Mouse (Mus musculus) myocyte (in vitro differentiated cells): ENCODE measurements around the gene Negr1. TPM values are rescaled to one million over a fixed set of nuclear protein-coding genes. Genes with fewer than 3 reads are reported as not detected.

ENCODE experiments used
- H3K27me3 ChIP-seq: one replicate; pipeline ENCODE4 v1.6.1; 2011; ENCODE audit not compliant: control insufficient read depth, insufficient read depth, insufficient read length
- H3K36me3 ChIP-seq: one replicate; pipeline ENCODE4 v1.6.1; 2011; ENCODE audit not compliant: control insufficient read depth, insufficient read depth
- H3K4me2 ChIP-seq: one replicate; pipeline ENCODE4 v1.6.1; 2011; ENCODE audit warnings: low read depth, control low read depth
- H3K4me3 ChIP-seq: one replicate; pipeline ENCODE4 v1.5.1; 2011; ENCODE audit warnings: mild to moderate bottlenecking, control low read depth, moderate library complexity
- H3K79me2 ChIP-seq: one replicate; pipeline ENCODE4 v1.6.1; 2011; ENCODE audit not compliant: control insufficient read depth, insufficient read depth
- H3ac ChIP-seq: one replicate; pipeline ENCODE4 v1.6.1; 2011; ENCODE audit not compliant: control insufficient read depth, insufficient read length
- CEBPB ChIP-seq: IDR thresholded peaks from 2 replicates; pipeline ENCODE4 v1.6.1; 2011; ENCODE audit warnings: mild to moderate bottlenecking, moderate library complexity; ENCODE audit not compliant: poor library complexity, insufficient read depth, severe bottlenecking
- E2F4 ChIP-seq: IDR thresholded peaks from one replicate; pipeline ENCODE4 v1.6.1; 2011; ENCODE audit warnings: mild to moderate bottlenecking, control low read depth, moderate library complexity; ENCODE audit not compliant: insufficient read depth
- MAX ChIP-seq: IDR thresholded peaks from one replicate; pipeline ENCODE4 v1.6.1; 2011; ENCODE audit warnings: low read depth, mild to moderate bottlenecking, control low read depth
- MYOD1 ChIP-seq, 3 experiments: IDR thresholded peaks; one replicate each; pipeline ENCODE4 v1.6.1; 2011; ENCODE audit warnings: control low read depth in 2 of 3, low read depth in 2 of 3, mild to moderate bottlenecking in 2 of 3, moderate library complexity in 1 of 3; ENCODE audit not compliant: insufficient read length in 2 of 3, control insufficient read depth in 1 of 3
- MYOG ChIP-seq, 3 experiments: IDR thresholded peaks; one replicate each; pipeline ENCODE4 v1.6.1; 2011; ENCODE audit warnings: control low read depth in 2 of 3, low read depth in 2 of 3, mild to moderate bottlenecking in 2 of 3; ENCODE audit not compliant: insufficient read length in 2 of 3, control insufficient read depth in 1 of 3, insufficient read depth in 1 of 3
- POLR2A ChIP-seq: IDR thresholded peaks from one replicate; pipeline ENCODE4 v1.6.1; 2011; ENCODE audit warnings: low read depth, mild to moderate bottlenecking, control low read depth, moderate library complexity; ENCODE audit not compliant: insufficient read length
- POLR2AphosphoS2 ChIP-seq: IDR thresholded peaks from one replicate; pipeline ENCODE4 v1.6.1; 2011; ENCODE audit warnings: low read depth, control low read depth; ENCODE audit not compliant: insufficient read length
- REST ChIP-seq: IDR thresholded peaks from one replicate; pipeline ENCODE4 v1.6.1; 2011; ENCODE audit warnings: mild to moderate bottlenecking, control low read depth, moderate library complexity; ENCODE audit not compliant: insufficient read depth, insufficient read length
- SRF ChIP-seq: IDR thresholded peaks from one replicate; pipeline ENCODE4 v1.6.1; 2011; ENCODE audit warnings: low read depth; ENCODE audit not compliant: control insufficient read depth, insufficient read length
- TCF12 ChIP-seq: IDR thresholded peaks from one replicate; pipeline ENCODE4 v1.6.1; 2011; ENCODE audit warnings: mild to moderate bottlenecking, control low read depth; ENCODE audit not compliant: poor library complexity, insufficient read depth, severe bottlenecking
- TCF3 ChIP-seq: IDR thresholded peaks from one replicate; pipeline ENCODE4 v1.6.1; 2011; ENCODE audit warnings: low read depth, control low read depth; ENCODE audit not compliant: insufficient read length
- USF1 ChIP-seq: IDR thresholded peaks from one replicate; pipeline ENCODE4 v1.6.1; 2011; ENCODE audit warnings: low read depth, mild to moderate bottlenecking, control low read depth, moderate library complexity
- polyA plus RNA-seq: library from polyadenylated mRNA; unstranded; fragments of >200 nt; fragmentation: generic; extraction: Trizol; gene quantifications from one replicate; pipeline ENCODE4 v1.2.1, GENCODE M21; 2012; ENCODE audit warnings: missing spikeins

Negr1 gene
- polyA plus RNA-seq, 1 experiment: 0.01 TPM

- Histone ChIP-seq H3K27me3 (no peaks in the 10 kb centered on the region), H3K4me3 (no peak overlapping the region), H3K36me3 (no peaks in the 10 kb centered on the region), H3K79me2 (no peaks in the 10 kb centered on the region), H3K4me2 (no peak overlapping the region), H3ac (no peak overlapping the region)
- TF ChIP-seq USF1 (no peak), SRF (no peak), E2F4 (no peak), POLR2A (no peak)
Measured at GRCm38 (mm10) chr3:157297216-157297615, 735.6 kb downstream of the Negr1 start.

GRCm38 (mm10) chr3:157303430-157304116, 742.0 kb downstream of the Negr1 start:
- Histone ChIP-seq H3K4me2 (no peak overlapping the region), H3K79me2 (no peaks in the 10 kb centered on the region), H3ac (no peak overlapping the region), H3K36me3 (no peaks in the 10 kb centered on the region), H3K4me3 (no peak overlapping the region), H3K27me3 (no peaks in the 10 kb centered on the region)
- no peak for TF ChIP-seq REST
- TF ChIP-seq E2F4: no peak
- TF ChIP-seq TCF12: no peak
- no peak for TF ChIP-seq SRF
- no peak for TF ChIP-seq CEBPB
- no peak for TF ChIP-seq POLR2A
- TF ChIP-seq MAX: no peak
- TF ChIP-seq TCF3: no peak
- no peak for TF ChIP-seq MYOD1 (IDR thresholded peaks at IDR 0.05; ENCODE audit: control insufficient read depth in 1 of 3, insufficient read length in 2 of 3, low read depth in 2 of 3)
- TF ChIP-seq USF1: no peak
- no peak for TF ChIP-seq POLR2AphosphoS2
- TF ChIP-seq MYOG (IDR thresholded peaks at IDR 0.05; ENCODE audit: control insufficient read depth in 1 of 3, insufficient read depth in 1 of 3, insufficient read length in 2 of 3, low read depth in 2 of 3): no peak

GRCm38 (mm10) chr3:157321081-157321573, 759.5 kb downstream of the Negr1 start:
- no peak overlapping the region for H3K4me3 ChIP-seq
- H3ac ChIP-seq: no peak overlapping the region
- no peak overlapping the region for H3K4me2 ChIP-seq
- no peaks in the 10 kb centered on the region for H3K79me2 ChIP-seq
- no peaks in the 10 kb centered on the region for H3K36me3 ChIP-seq
- no peaks in the 10 kb centered on the region for H3K27me3 ChIP-seq
- no peak for TF ChIP-seq MAX
- TF ChIP-seq SRF: no peak
- TF ChIP-seq POLR2A: no peak
- no peak for TF ChIP-seq TCF12
- no peak for TF ChIP-seq USF1
- TF ChIP-seq POLR2AphosphoS2: no peak

GRCm38 (mm10) chr3:157321834-157322233, 760.2 kb downstream of the Negr1 start:
- no peak for TF ChIP-seq TCF3
- TF ChIP-seq USF1: no peak
- TF ChIP-seq POLR2A: no peak
- TF ChIP-seq CEBPB: no peak
- TF ChIP-seq MAX: no peak
- no peak for TF ChIP-seq TCF12
- TF ChIP-seq POLR2AphosphoS2: no peak
- no peak for TF ChIP-seq SRF
- no peak for TF ChIP-seq REST
- TF ChIP-seq MYOD1 (IDR thresholded peaks at IDR 0.05; ENCODE audit: control insufficient read depth in 1 of 3, insufficient read length in 2 of 3, low read depth in 2 of 3): no peak
- no peak for TF ChIP-seq E2F4
- no peak for TF ChIP-seq MYOG (IDR thresholded peaks at IDR 0.05; ENCODE audit: control insufficient read depth in 1 of 3, insufficient read depth in 1 of 3, insufficient read length in 2 of 3, low read depth in 2 of 3)
- Histone ChIP-seq H3K36me3 (no peaks in the 10 kb centered on the region), H3K27me3 (no peaks in the 10 kb centered on the region), H3K4me3 (no peak overlapping the region), H3K79me2 (no peaks in the 10 kb centered on the region), H3ac (no peak overlapping the region), H3K4me2 (no peak overlapping the region)

- Histone ChIP-seq H3K4me3 (no peak overlapping the region), H3K79me2 (no peaks in the 10 kb centered on the region), H3ac (no peak overlapping the region), H3K27me3 (no peaks in the 10 kb centered on the region), H3K36me3 (no peaks in the 10 kb centered on the region), H3K4me2 (no peak overlapping the region)
- TF ChIP-seq SRF: no peak
- no peak for TF ChIP-seq POLR2A
- TF ChIP-seq CEBPB: no peak
- no peak for TF ChIP-seq REST
- no peak for TF ChIP-seq MYOD1 (IDR thresholded peaks at IDR 0.05; ENCODE audit: control insufficient read depth in 1 of 3, insufficient read length in 2 of 3, low read depth in 2 of 3)
- no peak for TF ChIP-seq MAX
- TF ChIP-seq TCF12: no peak
- TF ChIP-seq POLR2AphosphoS2: no peak
- TF ChIP-seq USF1: no peak
- no peak for TF ChIP-seq E2F4
- TF ChIP-seq MYOG (IDR thresholded peaks at IDR 0.05; ENCODE audit: control insufficient read depth in 1 of 3, insufficient read depth in 1 of 3, insufficient read length in 2 of 3, low read depth in 2 of 3): no peak
- TF ChIP-seq TCF3: no peak
Measured at GRCm38 (mm10) chr3:157334169-157334568, 772.6 kb downstream of the Negr1 start.
